In the genomic region with DNA sequence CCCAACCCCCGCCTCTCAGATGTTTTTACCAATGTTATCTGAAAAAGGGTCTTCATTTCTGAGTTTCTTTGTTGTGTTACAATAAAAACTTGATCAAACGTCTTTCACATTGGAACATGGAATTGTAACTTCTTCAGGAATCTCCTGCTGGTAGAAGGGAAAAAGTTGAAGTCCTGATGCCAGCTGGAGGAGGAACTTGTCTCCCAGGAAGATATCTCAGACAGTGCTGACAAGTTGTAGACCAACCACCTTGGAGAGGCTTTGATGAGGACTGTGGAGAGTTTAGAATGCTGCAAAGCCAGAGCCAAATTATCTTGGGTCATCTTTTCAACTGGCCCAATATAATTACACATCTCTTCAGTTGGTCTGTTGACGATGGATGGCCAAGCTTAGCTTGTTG, we compare ENCODE assay signal across 16 mouse cellular contexts. TPM values are rescaled to one million over a fixed set of nuclear protein-coding genes. Genes with fewer than 3 reads are reported as not detected.
"Had no signal": no experiment of that assay in that cellular context is flagged by ENCODE, and none has a peak within 500 bp of the region (broad histone marks: within the 10 kb centered on the region; RNA-seq: fewer than 3 reads in every experiment).

No protein-coding gene starts in this region.

- H3K4me3 ChIP-seq: neural tube, embryonic 13.5 days; neural tube, embryonic 15.5 days; stomach, embryonic 15.5 days had no signal

- H3K9ac ChIP-seq: neural tube, embryonic 13.5 days; neural tube, embryonic 15.5 days; stomach, embryonic 15.5 days had no signal

- H3K36me3 ChIP-seq: neural tube, embryonic 13.5 days; neural tube, embryonic 15.5 days; stomach, embryonic 15.5 days had no signal

- DNase-seq: retina, postnatal 1 day; right cerebral cortex, adult 18-20 months; right cerebral cortex, postnatal 14 days; right cerebral cortex, postnatal 25 days; right cerebral cortex, postnatal 4 days; spleen, adult 18-20 months; thymus, adult 18-20 months; thymus, adult 2 months; thymus, postnatal 14 days; thymus, postnatal 25 days; thymus, postnatal 36 days; thymus, postnatal 4 days had no signal

- H3K27me3 ChIP-seq: neural tube, embryonic 13.5 days; neural tube, embryonic 15.5 days; stomach, embryonic 15.5 days had no signal

- H3K27ac ChIP-seq: neural tube, embryonic 13.5 days; neural tube, embryonic 15.5 days; stomach, embryonic 15.5 days; stomach, postnatal 0 days had no signal

- H3K9me3 ChIP-seq: neural tube, embryonic 15.5 days; stomach, embryonic 15.5 days had no signal

RNA-seq across cellular contexts. Expression of a gene that starts 20.7 kb away (rescaled TPM):
- polyA plus RNA-seq: neural tube, embryonic 13.5 days had no signal
